Mouse (Mus musculus) A20 (cell line): ENCODE results near the gene Sema4d.
A peak's percentile ranks its signal among the peaks of the same experiment; 100 is the strongest.

Experiments
- DNase-seq: peaks from one replicate; pipeline ENCODE4 v3.0.0-alpha.2; 2011; ENCODE audit warnings: low read depth, low spot score

The Sema4d gene

DNA sequence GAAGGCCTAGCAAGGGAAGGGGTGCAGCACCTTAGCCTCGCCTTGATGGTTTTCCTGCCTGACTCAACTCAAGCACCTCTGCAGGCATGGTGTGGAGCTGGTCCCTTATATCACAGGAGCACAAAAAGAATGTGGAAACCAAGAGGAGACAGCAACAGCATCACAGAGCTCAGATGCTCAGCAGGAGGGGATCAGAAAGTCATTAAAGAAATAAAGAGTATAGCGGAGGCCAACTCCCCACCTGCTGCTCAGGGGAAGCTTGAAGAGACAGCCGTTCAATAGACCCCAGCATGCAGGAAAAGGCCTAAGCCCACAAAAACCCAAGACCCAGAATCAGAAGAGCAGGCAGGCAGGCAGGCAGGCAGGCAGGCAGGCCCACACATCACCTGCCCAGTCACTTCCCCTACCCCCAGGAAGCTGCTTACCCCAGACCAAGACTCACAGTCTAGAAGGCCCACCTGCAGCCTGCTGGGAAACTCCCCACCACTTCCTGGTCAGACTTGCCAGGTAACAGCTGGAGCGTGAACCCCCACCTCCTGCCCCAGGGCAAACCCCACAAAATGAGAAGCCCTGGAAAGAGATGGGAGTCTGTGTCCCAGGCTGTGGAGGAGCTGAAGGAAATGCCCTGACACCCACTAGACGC, 39.6 kb downstream of the Sema4d start:
- DNase-seq, result peak; percentile 89

DNA sequence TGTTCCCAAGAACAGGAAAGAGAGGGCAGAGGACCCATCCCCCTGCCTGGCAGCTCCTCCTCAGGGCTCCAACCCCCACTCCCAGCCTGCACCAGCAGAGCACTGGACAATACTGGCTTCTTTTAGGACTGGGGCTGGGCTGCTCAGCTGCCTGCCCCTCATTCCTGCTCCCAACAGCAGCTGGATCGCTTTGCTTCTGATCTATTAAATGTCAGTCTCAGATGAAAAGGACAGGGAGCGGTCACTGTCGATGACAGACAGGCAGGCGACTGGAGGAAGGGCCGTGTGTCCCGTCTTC, 40.4 kb downstream of the Sema4d start:
- DNase-seq, result no peak

DNA sequence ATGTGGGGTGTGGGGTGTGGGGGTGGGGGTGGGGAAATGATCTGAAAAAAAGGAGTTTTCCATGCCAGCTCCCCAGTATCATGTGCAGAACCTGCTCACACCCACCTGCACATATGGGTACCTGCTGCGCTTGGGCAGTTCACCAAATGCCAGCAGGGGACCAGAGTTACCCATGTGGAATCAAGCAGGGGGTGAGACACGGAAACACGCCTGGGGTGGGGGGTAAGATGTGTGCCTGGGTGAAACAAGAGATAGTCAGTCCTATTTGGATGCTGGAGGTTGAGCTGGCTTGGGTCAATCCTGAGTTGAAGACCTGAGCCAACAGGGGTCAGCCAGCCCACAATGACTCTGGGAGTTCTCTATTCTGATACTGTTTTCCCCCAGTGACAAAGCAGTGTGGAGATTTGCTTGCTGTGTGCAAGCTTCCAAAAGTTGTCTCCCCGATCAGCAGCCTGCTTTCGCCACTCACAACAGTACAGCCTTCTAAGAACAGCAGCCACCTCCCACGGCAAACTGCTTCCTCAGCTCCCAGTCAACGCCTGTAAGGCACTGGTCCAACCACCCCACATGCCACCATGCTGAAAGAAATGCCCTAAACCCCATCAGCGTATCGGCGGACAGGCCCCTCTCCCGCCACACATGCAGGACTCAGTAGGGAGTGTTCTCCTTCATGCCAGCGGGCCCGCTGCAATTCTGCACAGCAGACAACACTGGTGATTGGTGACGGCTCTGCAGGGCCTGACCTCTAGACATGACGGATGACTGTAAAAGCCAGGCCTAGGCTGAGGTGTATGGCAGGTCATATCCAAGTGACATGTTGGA, 41.0 kb downstream of the Sema4d start:
- DNase-seq, result peak; percentile 71

DNA sequence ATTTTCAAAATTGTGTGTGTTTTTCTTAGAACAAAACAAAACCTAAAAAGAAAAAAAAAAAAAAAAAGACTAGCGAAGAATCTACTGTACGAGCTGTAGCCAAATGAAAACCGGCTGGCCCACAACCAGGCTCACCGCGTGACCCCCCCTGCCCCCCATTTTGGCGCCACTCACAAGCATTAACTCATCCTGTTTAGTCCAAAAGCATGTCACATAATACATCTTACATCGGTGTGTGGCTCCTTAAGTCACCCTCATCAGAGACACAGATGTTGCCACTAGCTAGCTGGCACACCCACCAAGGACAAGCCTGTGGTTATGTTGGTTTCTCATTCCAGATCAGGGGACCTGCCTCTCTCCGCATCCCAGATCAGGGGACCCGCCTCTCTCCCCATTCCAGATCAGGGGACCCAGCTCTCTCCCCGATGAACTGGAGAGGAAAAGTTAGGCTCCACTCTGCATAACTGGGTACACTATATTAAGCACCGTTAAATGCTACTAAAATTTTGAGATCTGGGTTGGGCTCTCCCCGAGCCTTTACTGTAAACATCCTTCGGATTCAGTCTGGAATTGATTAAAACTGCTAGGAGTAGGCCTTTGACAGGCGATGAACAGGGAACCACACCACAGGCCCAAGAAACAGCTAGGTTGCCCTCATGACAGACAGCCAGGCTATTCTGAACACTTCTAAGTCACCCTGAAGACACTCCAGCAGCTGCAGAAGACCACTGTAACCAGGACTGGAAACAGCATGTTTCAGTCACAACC, 43.8 kb downstream of the Sema4d start:
- peak; percentile 33 for DNase-seq

DNA sequence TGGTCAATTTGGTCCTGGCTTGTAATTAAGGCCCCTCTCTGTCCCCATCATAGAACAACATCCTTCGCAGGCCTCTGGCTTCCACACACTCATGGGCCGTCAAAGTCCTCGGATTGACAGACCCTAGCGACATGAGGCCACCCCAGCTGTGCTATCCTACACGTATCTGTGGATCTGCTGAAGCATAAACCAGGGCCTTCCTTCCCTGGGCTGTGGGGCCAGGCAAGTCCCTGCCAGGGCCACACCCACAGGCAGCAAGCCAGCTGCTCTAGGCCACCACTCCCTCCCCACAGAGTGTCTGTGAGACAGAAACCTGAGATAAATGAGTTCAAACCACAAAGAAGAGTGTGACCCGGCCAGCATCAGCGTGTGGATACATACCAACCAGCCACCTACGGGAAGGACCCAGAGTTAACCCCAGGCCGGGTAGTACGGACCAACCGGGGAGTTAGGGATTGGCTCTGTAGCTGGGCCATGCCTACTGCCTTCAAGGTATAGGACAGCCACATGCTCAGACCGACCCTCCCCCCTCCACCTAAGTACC, 45.5 kb downstream of the Sema4d start:
- peak; percentile 90 for DNase-seq

DNA sequence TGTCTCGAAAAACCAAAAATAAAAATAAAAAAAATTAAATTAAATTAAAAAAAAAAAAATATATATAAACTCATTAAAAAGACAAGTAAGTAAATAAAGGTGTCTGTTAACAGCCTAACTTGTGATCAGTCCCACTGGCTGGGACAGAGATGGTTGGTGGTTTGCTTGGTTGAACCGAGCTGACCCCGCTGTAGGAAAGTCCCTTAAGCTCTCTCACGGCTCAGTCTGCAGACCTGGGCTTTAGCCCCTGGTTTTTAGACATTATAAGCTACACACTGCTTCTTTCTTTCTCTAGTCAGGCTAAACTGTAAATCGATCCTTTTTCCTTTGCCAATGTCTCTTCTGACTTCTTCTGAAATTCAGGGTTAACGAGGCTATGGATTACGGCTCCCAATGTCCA, 46.5 kb downstream of the Sema4d start:
- DNase-seq, result peak; percentile 71

DNA sequence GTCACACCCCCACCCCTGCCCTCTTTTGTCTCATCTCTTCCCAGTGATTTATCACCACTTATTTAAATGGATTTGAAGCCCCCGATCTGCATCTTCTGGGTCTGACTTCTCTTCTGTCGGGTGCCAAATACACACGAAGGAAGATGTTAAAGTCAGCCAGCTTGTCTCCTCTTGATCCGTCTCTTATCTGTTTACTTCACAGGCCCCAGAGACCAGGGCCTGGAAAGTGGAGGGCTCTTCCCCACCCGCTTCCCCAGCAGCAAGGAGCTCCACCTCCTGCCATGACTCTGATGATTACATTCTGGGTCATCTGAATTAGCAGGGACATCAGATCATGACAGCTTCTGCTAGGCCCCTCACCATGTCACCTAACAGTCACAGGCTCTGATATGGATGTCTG, 47.7 kb downstream of the Sema4d start:
- DNase-seq, result no peak

DNA sequence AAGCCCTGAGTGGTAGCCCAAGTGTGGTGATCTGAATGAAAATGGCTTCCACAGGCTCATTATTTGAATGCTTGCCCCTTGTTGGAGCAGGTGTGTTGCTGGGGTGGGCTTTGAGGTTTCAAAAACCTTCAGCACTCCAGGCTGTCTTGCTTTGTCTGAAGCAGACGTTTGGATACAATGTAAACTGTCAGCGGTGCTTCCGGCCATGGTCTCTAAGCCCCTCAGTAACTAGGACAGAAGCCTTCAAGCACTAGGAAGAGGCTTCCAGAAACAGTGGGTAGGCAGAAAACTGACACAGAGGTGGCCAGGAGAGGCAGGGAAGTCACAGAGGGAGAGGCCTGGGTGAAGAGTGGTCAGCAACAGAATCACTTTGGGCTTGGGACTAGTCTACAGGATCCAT, 49.7 kb downstream of the Sema4d start:
- no peak for DNase-seq

DNA sequence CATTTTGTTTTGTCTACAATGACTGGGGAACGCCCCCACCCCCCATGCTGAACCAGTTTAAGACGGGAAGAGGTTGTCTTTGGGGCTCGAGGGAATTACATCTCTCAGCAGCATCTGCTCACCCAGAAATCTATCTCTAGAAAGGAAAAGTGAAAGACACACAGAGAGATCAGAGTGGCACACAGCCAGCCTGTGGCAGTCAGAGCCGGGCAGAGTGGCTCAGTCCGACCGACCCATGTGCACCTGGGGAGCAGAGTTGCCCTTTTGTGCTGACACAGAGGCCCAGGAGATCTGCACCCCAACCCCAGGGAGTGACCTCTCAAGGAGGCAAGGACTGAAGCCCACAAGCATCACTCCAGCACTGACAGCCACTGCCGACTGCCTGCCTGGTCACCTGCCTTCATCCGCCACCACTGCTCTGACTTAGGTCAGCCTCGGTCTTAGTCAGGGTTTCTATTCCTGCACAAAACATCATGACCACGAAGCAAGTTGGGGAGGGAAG, 50.9 kb downstream of the Sema4d start:
- peak; percentile 31 for DNase-seq

DNA sequence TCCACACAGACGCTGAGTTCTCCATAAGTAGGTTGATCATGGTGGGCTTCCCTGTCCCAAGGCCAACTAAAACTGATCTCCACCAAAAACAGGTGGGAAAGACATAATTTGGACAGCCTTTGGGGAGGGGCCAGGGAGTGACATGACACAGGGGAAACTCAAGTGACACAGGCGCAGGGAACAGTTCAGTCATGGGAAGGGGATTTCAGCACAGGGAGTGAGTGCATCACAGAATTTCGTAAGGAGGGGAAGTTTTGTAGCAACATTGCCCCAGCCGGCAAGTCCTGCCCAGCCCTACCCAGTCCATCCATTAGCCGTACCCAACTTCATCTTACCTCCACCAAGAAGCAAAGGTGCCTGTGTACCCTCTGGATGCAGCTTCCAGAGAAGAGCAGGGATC, 52.8 kb downstream of the Sema4d start:
- DNase-seq, result no peak

DNA sequence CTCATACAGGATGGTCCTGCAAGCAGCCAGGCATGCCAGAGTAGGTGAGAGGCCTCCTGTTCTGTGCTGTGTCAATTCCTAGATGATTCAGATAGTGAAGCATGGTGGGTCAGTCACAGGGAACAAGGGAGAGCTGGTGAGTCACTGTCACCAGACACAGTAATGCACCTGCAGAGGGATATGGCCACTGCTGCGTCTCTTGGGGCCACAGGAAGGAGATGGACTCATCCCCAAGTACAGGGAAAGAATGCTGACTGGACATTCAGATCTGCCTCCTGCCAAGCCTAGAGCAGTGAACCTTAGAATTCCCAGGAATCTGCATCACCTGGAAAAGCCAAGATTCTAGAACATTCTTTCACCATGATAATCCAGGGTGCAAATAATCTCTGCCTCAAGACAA, 53.8 kb downstream of the Sema4d start:
- DNase-seq, result no peak

DNA sequence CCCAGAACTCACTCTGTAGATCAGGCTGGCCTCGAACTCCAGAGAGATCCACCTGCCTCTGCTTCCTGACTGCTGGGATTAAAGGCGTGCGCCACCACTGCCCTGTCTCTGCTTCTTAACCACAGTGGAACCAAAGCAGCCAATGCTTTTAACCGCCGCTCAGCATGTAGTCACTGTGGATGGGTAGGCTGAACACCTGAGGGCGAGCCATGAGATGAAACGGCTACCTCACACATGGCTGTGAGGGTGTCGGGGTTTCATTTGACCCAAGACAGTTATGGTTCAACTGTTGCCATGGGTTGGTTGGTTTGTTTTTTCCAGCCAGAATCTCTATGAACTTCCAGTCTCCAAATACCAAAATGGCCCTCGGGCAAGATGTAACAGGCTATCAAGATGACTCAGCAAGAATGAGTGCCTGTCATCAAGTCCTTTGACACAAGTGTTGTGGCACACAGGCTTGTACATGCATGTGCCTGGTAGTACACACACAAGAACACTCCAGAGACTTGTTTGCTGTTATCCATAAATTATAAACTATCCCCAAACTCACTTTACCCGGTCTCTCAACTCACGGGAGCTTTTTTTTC, 54.9 kb downstream of the Sema4d start:
- DNase-seq, result peak; percentile 24

DNA sequence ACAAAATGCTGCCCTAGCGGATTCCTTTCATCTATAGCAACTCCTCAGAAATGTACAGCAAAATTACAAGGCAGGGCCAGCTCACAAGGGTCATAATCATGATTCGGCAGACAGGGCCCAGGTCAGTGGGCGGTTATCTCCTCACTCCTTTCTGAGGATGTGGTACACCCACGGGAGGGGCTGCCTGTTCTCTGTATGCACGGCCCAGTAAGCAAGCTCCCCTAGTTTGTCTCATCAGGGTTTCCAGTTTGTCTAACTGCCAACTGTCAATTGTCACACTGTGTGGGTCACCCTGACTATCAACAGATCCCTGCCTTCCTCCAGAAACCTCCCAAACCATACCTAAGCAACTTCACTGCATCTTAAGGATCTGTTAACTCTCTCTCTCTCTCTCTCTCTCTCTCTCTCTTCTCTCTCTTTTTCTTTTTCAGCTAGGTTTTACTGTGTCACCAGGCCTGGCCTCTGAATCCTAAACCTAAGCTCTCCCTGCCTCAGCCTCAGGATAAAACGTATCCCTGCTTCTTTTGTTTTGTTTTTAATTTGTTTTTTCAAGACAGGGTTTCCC, 55.5 kb downstream of the Sema4d start:
- peak; percentile 48 for DNase-seq

DNA sequence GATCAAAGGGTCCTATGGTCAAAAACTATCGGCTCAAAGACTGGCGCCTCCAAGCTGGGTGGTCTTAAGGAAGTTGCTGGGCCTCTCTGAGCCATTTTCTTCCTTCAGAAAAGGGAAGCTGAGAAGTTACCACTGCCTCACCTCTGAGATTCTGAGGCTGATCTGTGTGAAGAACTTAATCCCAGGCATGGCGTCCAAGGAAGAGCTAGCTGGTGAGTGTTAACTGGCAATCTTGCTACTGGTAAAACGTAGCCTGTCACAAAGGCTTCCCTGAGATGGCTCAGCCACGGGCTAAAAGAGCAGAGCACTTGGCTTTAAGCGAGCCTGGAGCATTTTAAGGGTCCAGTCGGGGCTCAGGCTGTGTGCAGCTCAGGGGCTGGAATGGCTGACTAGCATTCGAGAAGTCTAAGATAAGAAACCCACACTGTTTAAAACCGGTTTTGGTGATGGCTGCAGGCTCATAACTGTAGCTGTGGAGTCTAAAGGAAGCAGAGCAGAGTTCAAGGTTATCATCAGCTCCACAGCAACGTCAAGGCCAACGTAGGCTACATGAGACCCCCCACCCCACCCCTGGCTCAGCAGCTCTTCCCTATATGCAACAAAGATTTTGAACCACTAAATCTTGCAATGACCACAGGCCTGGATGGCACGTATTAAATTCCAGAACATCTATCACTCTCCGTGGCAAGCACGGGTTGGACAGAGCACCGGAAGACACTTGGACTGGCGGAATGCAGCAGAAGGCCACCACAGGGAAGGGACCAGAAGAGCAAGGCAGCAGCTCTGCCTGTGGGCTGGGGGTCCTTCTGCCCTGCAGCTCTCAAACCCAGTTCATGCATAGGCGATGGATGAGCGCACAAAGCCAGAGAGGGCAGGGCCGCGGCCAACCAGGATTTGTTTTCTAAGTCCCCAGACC, 56.3 kb downstream of the Sema4d start:
- peak; percentile 32 for DNase-seq

DNA sequence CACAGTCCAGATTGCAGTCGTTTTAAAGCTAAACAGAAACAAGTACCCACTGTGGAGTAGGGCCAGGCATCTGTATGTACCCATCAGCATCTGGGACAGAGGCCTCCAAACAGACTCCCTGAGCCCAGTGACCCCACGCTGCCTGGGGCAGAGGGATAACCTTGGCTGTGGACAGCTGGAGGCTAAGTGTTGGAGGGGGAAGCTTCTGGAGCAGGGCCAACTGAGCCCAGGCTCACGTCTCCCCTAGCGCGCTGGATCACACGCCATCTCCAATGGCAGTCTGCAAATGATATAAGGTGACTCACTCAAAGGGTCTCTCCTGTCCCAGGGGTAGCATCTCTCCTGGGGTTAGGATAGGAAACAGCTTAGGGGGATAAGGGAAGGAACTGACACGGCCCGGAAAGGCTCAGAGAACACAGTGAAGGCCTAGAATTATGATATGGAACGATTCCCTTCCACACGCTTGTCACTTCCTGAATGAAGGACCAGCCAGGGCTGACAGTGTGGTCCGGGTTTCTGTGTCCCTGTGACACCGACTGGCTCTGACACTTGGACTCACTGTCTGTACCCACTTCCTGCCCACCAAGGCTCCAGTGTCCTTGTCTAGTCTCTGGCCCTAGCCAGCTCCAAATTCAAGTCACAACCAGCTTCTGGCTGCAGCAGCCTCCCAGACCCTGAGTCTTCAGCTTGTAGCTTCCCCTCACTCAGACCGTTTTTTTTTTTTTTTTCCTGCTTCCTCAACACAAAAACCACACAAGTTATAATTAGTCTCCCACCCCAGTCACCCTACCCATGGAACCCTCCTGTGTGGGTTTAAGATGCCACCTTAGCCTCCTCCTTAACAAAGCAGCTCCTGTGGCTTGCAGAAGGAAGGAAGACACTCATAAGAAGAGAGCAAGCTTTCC, 57.3 kb downstream of the Sema4d start:
- DNase-seq, result peak; percentile 57

DNA sequence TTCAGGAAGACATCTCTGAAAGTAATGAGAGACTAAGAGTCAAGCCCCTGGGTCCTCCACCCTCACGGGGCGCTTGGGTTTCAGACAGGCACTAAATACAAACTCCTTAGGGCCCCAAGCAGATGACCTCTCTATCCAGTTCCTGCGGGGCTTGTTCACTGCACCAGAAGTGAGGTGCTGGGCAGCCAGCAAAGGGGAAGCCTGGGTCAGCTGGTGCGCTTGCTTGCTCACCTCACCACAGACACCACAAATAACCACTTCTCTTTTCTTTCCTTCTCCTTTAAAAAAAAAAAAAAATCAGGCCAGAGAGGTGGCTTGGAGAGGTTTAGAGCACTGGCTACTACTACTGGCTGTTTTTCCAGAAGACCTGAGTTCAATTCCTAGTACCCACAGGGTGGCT, 59.0 kb downstream of the Sema4d start:
- DNase-seq, result peak; percentile 85

DNA sequence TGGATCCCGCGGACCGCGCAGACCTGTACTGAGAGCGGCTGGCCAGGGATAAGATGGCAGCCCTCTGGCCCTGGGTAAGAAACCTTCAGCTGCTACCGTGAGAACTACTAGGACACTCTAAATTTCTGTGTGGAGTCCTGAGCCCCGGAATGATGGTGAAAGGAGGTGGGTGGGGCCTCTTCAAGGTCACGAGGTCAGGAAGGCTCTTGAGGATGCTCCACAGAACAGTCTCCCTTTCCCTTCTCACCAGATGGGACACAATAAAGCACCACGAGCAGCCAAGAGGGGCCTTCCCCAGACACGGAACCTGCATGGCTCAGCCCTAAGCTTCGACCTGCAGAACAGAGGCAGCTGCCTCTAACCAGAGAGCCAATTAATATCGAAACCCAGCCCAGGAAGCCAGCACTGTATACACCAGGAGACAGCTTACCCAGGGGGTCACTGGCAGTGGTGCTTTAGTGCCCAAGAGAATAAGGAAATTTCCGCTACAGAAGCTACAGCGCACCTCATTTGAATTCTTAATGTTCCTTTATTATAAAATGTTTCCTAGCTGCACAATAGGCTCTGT, 61.4 kb downstream of the Sema4d start:
- DNase-seq, result peak; percentile 90

DNA sequence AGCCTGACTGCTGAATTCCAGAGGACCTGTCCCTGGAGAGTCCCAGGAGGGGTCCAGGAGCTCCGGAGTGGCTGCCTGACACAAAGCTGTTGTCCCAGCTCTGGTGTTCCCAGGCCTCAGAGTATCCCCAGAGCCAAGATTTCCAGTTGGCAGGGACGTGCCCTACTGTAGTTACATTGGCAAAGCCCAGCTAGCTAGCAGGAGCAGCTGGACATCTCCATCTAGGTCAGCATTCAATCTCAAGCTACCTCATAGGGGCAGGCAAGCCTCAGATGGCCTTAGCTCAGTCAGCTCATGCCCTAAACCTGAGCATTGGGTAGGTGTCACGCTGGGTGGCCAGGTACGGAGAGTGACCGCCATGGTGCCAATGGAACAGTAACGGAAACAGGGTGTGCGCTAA, 62.1 kb downstream of the Sema4d start:
- no peak for DNase-seq

DNA sequence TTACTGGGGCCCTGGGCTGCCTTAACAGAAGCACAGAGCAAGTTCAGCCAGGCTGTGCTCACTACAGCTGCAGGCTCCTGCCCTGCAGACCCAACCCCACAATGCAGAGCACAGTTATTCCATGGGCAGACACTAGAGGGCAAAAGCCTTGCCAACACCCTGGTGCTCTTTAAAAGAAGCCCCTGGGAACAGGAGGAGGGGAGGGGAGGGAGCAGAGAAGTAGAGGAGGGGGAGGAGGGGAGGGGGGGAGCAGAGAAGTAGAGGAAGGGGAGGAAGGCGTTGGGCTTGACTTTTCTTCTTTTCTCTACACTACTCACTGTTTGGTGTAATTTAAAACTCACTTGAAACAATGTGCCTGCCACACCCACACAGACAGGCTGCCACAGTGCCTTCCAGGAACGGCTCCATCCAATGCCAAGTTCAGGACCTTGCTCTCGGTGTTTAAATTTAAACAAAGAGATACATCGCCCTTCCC, 63.6 kb downstream of the Sema4d start:
- DNase-seq, result peak; percentile 48
